Mouse (Mus musculus) 3134 (cell line): ENCODE measurements around the gene Med31.

Source experiments
- DNase-seq: peaks from one replicate; pipeline ENCODE4 v3.0.0-alpha.2; 2011; ENCODE audit warnings: low spot score; ENCODE audit not compliant: insufficient read length; ENCODE audit errors: extremely low read depth

Med31 gene

DNA sequence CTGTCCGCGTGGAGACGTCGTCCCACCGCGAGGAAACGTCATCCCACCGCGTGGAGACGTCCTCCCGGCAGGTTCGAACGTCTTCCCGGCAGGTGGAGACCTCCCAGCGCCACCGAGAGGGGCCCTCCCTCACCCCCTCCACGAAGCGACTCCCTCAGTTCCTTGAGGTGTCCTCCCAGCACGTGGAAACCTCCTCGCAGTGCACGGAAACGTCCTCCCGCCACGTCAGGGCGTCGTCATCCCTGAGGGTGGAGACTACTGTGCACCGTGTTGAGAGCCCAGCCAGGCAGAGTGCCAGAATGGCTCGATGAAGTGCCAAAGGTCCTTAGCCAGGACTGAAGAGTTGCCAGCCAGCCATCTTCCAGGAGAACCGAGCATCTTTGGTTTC is at the start of gene Med31:
Med31 (minus strand) TSS at position 183 of the 388 bp plus-strand sequence.
- no peak for DNase-seq

DNA sequence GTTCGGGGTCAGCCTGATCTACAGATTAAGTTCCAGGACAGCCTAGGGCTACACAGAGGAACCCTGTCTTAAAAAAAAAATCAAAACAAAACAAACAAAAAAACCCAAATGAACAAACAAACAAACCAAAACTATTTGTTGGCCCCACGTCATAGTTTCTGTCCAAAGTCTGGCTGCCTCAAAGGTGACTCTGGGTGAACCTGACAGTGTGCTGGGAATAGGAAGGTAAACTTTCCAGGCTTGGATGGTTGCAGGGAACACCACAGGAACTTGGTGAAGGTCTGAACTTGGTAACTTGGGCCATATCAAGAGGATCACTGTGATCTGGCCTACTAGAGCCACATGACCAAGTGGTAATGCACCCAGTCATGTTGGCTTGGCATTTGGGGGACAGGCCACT is 41.0 kb upstream of the Med31 start:
- DNase-seq, result no peak

GRCm38 (mm10) chr11:72255629-72256028 is 40.2 kb upstream of the Med31 start:
- no peak for DNase-seq

DNA sequence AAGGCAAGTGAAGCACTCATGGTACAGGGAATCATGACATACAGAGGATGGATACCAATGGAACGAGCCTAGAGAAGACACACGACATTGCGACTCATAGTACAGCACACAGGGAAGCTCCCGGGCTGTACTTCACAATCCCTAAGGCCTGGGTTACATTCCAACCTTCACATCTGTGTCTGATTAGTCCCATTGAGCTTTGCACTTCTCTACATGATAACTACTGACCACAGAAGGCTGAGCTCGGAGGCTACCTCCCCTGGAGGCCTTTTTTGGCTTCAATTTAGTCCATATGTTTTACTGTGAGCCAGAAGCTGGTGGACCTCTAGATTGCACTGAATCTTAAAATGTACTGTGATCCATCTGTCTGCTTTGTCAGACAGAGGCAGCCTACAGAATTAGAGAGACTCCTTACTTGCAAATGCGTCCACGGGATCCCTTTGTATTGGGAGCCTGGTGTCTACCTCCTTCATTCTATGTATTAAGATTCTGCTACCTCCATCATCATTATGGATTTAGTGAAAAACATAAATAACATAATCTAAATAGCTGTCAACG is 29.9 kb upstream of the Med31 start:
- DNase-seq, result no peak

- no peak for DNase-seq
These were observed 24.9 kb upstream of the Med31 start for GRCm38 (mm10) chr11:72240062-72240860.

DNA sequence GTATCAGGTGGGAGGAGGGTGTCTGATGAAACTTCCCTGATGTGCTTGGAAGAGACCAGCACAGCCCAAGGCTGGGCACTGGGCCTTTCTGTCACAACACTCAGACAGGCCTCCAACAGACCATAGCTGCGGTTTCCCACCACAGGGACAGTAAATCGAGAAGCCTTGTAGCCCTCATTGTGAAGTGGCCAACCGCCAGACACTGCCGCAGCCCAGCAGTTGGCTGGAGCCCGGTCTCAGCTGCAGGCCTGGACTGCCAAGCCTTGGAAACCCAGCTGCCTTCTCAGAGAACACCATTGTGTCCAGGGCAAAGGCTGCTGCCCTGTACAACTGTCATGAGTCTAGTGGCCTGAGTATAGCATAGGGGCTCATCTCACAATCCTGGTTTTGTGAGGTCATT is 18.6 kb upstream of the Med31 start:
- peak; percentile 67 for DNase-seq

DNA sequence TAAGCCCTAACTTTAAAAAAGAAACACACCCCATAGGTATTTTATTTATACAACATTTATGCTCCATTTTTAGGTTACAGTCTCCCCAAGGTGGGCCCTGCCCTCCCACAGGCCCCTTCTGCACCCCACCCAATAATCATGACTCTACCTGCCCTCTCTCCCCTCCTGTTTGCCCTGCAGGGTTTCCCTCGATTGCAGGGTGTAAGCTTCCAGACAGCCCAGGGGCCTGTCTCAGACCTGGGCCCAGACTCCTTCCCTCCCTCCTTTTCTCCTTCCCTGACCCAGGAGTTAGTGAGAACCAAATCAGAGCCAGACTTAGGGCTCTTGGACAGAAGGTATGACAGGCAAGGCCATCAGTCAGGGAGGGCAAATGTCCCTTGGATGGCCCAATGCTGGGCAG is 17.6 kb upstream of the Med31 start:
- DNase-seq, result no peak

GRCm38 (mm10) chr11:72232068-72232467 is 16.7 kb upstream of the Med31 start:
- DNase-seq, result no peak

DNA sequence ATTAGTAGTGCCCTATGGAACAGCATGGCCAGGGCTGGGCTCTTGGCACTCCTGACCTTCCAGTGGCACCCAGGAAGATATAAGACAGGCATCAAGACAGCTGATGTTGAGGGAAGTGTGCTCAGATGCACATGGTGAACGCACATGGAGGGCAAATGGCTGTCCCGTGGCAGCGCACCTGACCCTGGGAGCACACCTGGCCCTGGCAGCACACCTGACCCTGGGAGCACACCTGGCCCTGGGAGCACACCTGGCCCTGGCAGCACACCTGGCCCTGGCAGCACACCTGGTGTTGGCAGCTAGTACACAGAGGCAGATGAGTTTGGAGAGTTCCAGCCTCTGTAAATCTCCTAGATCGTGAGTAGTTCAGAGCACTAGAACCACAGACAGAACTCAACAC is 13.1 kb upstream of the Med31 start:
- no peak for DNase-seq

DNA sequence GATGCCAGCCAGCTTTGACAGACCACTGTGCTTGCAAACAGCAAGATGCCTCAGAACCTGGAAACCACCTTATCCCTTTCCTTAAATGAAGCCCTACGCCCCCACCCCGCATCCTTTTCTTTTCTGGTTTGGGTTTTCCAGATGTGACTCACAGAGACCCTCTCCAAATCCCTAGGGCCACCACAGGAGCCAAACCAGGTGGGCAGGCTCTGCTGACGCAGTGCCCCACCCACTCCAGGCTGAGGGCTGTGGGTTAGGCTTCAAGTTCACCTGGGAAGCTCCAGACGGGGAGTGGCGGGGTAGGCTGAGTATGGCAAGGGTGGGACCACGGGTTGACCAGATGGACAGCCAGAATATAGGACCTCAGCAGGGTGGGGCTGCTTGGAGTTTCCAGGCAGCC is 11.5 kb upstream of the Med31 start:
- no peak for DNase-seq

GRCm38 (mm10) chr11:72226020-72226791 is 10.8 kb upstream of the Med31 start:
- DNase-seq, result no peak

GRCm38 (mm10) chr11:72224865-72225264 is 9.5 kb upstream of the Med31 start:
- DNase-seq, result no peak

- no peak for DNase-seq
These were observed 8.0 kb upstream of the Med31 start for GRCm38 (mm10) chr11:72223414-72223813.

DNA sequence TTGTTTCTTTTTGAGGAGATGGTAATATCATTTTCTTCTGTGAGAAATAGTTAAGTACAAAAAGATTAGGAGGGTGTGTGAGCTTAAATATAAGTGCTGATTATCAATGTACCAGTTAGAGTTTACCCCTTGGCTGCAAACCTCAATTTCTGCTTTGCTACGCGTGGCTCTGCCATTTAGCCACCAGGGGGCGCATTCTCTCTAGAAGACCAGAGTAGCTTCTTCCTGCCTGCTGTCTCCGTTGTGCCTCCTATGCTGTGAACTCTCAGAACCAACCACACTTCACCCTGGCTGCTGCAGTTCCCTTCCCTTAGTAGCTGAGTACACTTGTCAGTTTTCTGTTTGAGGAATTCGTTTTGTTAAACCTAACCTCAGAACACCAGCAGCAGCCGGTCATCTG is 5.9 kb upstream of the Med31 start:
- peak; percentile 25 for DNase-seq

GRCm38 (mm10) chr11:72217116-72217515 is 1.7 kb upstream of the Med31 start:
- DNase-seq, result no peak

GRCm38 (mm10) chr11:72214591-72215409 is 592 bp downstream of the Med31 start:
- DNase-seq, result peak; percentile 95

DNA sequence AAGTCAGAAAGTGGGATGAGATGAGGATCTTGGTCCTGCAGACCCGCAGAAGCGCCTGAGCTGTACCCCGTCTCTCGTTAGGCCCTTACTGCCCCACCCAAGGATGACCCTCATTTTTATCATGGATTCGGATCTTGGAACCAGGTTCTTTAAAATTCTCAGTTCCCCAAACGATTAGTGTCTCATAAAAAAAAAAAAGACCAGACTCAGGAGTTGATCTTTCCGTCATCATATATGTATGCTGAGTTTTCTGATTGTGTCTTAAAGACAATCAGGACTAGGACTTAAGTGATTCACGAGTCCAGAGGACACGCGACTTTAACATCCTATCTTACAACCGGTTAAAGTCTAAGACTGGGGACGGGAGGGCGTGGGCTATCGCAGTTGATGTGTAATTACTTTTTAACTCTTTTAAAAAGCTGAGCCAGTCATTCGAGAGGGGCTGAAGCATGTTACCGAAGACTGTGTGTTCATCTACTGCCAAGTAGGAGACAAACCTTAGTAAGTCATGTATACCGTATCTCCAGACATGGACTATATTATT is 7.5 kb downstream of the Med31 start:
- no peak for DNase-seq

DNA sequence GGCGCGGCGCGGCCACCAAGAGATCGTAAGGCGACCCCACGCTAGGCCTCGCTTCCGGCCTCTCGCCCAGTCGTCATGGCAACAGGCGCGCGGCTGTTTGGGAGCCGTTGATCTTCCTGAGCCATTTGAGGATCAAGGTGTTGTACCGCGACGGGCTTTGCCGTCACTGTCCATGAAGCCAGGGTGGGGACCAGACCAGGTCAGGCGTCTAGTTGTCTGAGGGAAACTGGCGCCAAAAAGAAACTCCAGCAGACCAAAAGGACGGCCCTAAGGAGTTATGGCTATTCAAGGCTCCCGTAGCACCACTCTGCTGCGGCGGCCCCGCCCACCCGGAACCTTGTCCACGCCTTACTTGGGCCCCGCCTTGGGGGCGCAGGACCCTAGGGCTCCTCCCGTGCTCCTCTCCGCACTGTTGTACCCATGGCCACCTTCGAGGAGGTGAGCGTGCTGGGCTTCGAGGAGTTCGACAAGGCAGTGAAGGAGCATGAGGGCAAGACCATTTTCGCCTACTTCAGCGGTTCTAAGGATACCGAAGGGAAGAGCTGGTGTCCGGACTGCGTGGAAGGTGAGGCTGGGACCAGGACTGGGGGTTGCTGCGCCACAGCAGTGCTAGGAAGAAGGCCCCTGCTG is 8.1 kb downstream of the Med31 start, which contains the start of the genes 4933427D14Rik and Txndc17:
4933427D14Rik (minus strand) TSS at position 256 of the 630 bp plus-strand sequence.
Txndc17 (plus strand) TSS at position 344 of the 630 bp plus-strand sequence.
- peak; percentile 93 for DNase-seq

DNA sequence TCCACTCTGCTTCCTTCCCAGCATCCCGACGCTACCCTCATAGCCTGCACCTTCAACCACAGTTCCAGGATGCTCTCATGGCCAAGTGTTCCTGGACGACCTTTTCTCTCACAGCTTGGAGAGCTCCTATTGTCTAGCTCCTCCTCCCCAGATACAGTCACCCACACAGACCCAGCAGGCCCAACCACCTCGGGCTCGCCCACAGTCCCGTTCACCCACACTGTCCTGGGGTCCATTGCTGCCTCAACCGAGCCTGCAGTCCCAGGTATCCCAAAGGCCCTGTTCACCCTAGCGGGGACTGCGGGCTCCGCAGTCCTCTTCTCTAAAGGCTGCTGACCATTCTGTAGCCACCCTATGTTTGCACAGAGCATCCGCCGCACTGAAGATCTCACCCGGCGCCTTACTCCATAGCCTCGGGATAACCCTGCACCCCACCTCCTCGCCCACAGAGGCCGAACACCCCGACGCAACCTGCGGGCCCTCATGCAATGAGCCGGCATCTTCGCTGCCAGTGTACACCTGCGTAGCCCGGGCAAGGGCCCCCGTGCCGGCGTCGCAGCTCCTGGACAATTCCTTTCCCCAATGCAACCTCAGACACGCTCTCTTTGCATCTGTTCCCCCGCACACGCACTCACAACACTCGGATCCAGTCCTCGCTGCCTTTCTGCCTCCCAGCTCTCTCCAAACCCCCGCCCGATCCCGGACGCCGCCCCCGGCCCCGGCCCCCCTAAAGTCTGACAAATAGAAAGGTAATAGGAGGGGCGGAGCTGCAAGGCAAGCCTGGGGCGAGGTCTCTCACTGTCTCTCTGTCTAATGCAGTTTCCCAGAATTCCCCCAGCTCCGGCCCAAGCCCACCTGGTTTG is 8.8 kb downstream of the Med31 start, which contains the start of gene Gm43951:
Gm43951 (minus strand) TSS at position 500 of the 863 bp plus-strand sequence.
- peak; percentile 63 for DNase-seq
